Mouse (Mus musculus): Measurements from ENCODE around the gene Actc1.

The Actc1 gene

GRCm38 (mm10) chr2:114052696-114053598, at the start of gene Actc1:
TSS of gene Actc1 (minus strand) at chr2:114053548.
- no peak for DNase-seq (ENCODE audit: low read depth)

- no peak for DNase-seq (ENCODE audit: low read depth)
Observed at GRCm38 (mm10) chr2:114102471-114102870, 49.1 kb upstream of the Actc1 start.

- DNase-seq (ENCODE audit: low read depth) = no peak
Observed at GRCm38 (mm10) chr2:114100834-114101233, 47.5 kb upstream of the Actc1 start.

- no peak for DNase-seq (ENCODE audit: low read depth)
Observed at GRCm38 (mm10) chr2:114099816-114100215, 46.5 kb upstream of the Actc1 start.

GRCm38 (mm10) chr2:114099109-114099508, 45.8 kb upstream of the Actc1 start:
- DNase-seq (ENCODE audit: low read depth) = no peak

GRCm38 (mm10) chr2:114097627-114098026, 44.3 kb upstream of the Actc1 start:
- no peak for DNase-seq (ENCODE audit: low read depth)

- no peak for DNase-seq (ENCODE audit: low read depth)
Observed at GRCm38 (mm10) chr2:114096570-114096969, 43.2 kb upstream of the Actc1 start.

GRCm38 (mm10) chr2:114095348-114095747, 42.0 kb upstream of the Actc1 start:
- DNase-seq (ENCODE audit: low read depth) = no peak

GRCm38 (mm10) chr2:114094696-114095095, 41.3 kb upstream of the Actc1 start:
- no peak for DNase-seq (ENCODE audit: low read depth)

GRCm38 (mm10) chr2:114093577-114093976, 40.2 kb upstream of the Actc1 start:
- no peak for DNase-seq (ENCODE audit: low read depth)

- no peak for DNase-seq (ENCODE audit: low read depth)
Observed at GRCm38 (mm10) chr2:114089862-114090261, 36.5 kb upstream of the Actc1 start.

GRCm38 (mm10) chr2:114087271-114087670, 33.9 kb upstream of the Actc1 start:
- peak; percentile 49 for DNase-seq (ENCODE audit: low read depth)

- no peak for DNase-seq (ENCODE audit: low read depth)
Observed at GRCm38 (mm10) chr2:114071876-114072275, 18.5 kb upstream of the Actc1 start.

GRCm38 (mm10) chr2:114066226-114066625, 12.9 kb upstream of the Actc1 start:
- no peak for DNase-seq (ENCODE audit: low read depth)

GRCm38 (mm10) chr2:114064004-114064403, 10.7 kb upstream of the Actc1 start:
- DNase-seq (ENCODE audit: low read depth) = no peak

GRCm38 (mm10) chr2:114060071-114060591, 6.8 kb upstream of the Actc1 start:
- DNase-seq (ENCODE audit: low read depth) = no peak

- no peak for DNase-seq (ENCODE audit: low read depth)
Observed at GRCm38 (mm10) chr2:114059608-114060007, 6.3 kb upstream of the Actc1 start.

GRCm38 (mm10) chr2:114058226-114058796, 5.0 kb upstream of the Actc1 start:
- DNase-seq (ENCODE audit: low read depth) = no peak

- no peak for DNase-seq (ENCODE audit: low read depth)
Observed at GRCm38 (mm10) chr2:114057303-114057853, 4.0 kb upstream of the Actc1 start.

- no peak for DNase-seq (ENCODE audit: low read depth)
Observed at GRCm38 (mm10) chr2:114054129-114054528, 781 bp upstream of the Actc1 start.

GRCm38 (mm10) chr2:114051871-114052241, 1.5 kb downstream of the Actc1 start:
- DNase-seq (ENCODE audit: low read depth) = no peak

- no peak for DNase-seq (ENCODE audit: low read depth)
Observed at GRCm38 (mm10) chr2:114051111-114051870, 2.1 kb downstream of the Actc1 start.

All from fibroblast of lung, adult 2 months (primary cell).